Mouse (Mus musculus) forebrain, embryonic 14.5 days (tissue): ENCODE measurements around the gene Eps8l2. TPM values are rescaled to one million over a fixed set of nuclear protein-coding genes. Genes with fewer than 3 reads are reported as not detected.

Experiments used
- ATAC-seq: fragments of 200-750 bp; cut with Nextera tagmentation; 2 replicates; pipeline ENCODE4 v1.8.0; 2017; ENCODE audit warnings: mild to moderate bottlenecking, moderate library complexity
- DNase-seq: peaks from one replicate; pipeline ENCODE4 v3.0.0-alpha.2; 2015; ENCODE audit warnings: low spot score
- H3K27ac ChIP-seq: fragments of 300-500 bp; sonication (generic); 2 replicates; pipeline ENCODE4 v1.5.1; 2014; ENCODE audit warnings: low read depth, mild to moderate bottlenecking, control low read depth, low read length, moderate library complexity
- H3K27me3 ChIP-seq: fragments of 300-500 bp; sonication (generic); replicated peaks from 2 replicates; pipeline ENCODE4 v1.6.1; 2014; ENCODE audit warnings: low read length, control low read depth, mixed read lengths; ENCODE audit not compliant: control insufficient read depth, insufficient read depth
- H3K36me3 ChIP-seq: fragments of 300-500 bp; sonication (generic); 2 replicates; pipeline ENCODE4 v1.6.1; 2014; ENCODE audit warnings: low read length, control low read depth; ENCODE audit not compliant: control insufficient read depth, insufficient read depth
- H3K4me1 ChIP-seq: fragments of 300-500 bp; sonication (generic); 2 replicates; pipeline ENCODE4 v1.6.1; 2014; ENCODE audit warnings: antibody characterized with exemption, low read length, control low read depth; ENCODE audit not compliant: control insufficient read depth, insufficient read depth
- H3K4me2 ChIP-seq: fragments of 300-500 bp; sonication (generic); 2 replicates; pipeline ENCODE4 v1.6.1; 2014; ENCODE audit warnings: mild to moderate bottlenecking, control low read depth, low read length
- H3K4me3 ChIP-seq: fragments of 300-500 bp; sonication (generic); 2 replicates; pipeline ENCODE4 v1.5.1; 2014; ENCODE audit warnings: low read depth, low read length, control low read depth
- H3K9ac ChIP-seq: fragments of 300-500 bp; sonication (generic); 2 replicates; pipeline ENCODE4 v1.6.1; 2014; ENCODE audit warnings: mild to moderate bottlenecking, low read length, control low read depth, moderate library complexity
- H3K9me3 ChIP-seq: fragments of 300-500 bp; sonication (generic); replicated peaks from 2 replicates; pipeline ENCODE4 v1.6.1; 2016; ENCODE audit warnings: low read length, control low read depth, mixed read lengths; ENCODE audit not compliant: control insufficient read depth
- WGBS: fragments of 180-500 bp; shearing (Covaris S2); extraction: QIAGEN DNeasy Blood & Tissue Kit; methylation state at CpG from one replicate; pipeline ENCODE4 v1.1.7; 2014; 5-methylcytosine and 5-hydroxymethylcytosine counted together
- polyA plus RNA-seq: library from polyadenylated mRNA; unstranded; fragments of >200 nt; fragmentation: Nextera tagmentation; extraction: Ambion mirVana; gene quantifications from 2 replicates; pipeline ENCODE4 v1.2.1, GENCODE M21; 2014

Eps8l2 gene
- polyA plus RNA-seq, 1 experiment from 2014 or later: 0.67 TPM

- Histone ChIP-seq H3K4me3 (no peak overlapping the region), H3K9me3 (no peaks in the 10 kb centered on the region), H3K9ac (no peak overlapping the region), H3K36me3 (no peaks in the 10 kb centered on the region), H3K4me1 (no peaks in the 10 kb centered on the region), H3K27me3 (no peaks in the 10 kb centered on the region; the same call in 1 of the 2 replicates), H3K4me2 (no peak overlapping the region), H3K27ac (no peak overlapping the region)
- DNase-seq (peak; percentile 15), ATAC-seq (no peak)
- WGBS: 47% methylated on average over 12 of the region's 12 CpGs
Measured at GRCm38 (mm10) chr7:141355626-141356326, 17.1 kb downstream of the Eps8l2 start.

GRCm38 (mm10) chr7:141356971-141357370 is 18.3 kb downstream of the Eps8l2 start:
- ATAC-seq (no peak), DNase-seq (no peak)
- Histone ChIP-seq H3K36me3 (no peaks in the 10 kb centered on the region), H3K9me3 (no peaks in the 10 kb centered on the region), H3K27me3 (no peaks in the 10 kb centered on the region; the same call in 1 of the 2 replicates), H3K27ac (no peak overlapping the region), H3K4me3 (no peak overlapping the region), H3K4me2 (no peak overlapping the region), H3K4me1 (no peaks in the 10 kb centered on the region), H3K9ac (no peak overlapping the region)
- 80% methylated on average over 14 of the region's 14 CpGs for WGBS

- no peak for DNase-seq
- Histone ChIP-seq H3K9ac (no peak overlapping the region), H3K4me1 (no peaks in the 10 kb centered on the region), H3K27ac (no peak overlapping the region), H3K27me3 (no peaks in the 10 kb centered on the region; the same call in 1 of the 2 replicates), H3K36me3 (no peaks in the 10 kb centered on the region), H3K9me3 (no peaks in the 10 kb centered on the region), H3K4me3 (no peak overlapping the region), H3K4me2 (0 out of 2 replicates have a peak overlapping the region, but pooled peaks have one; percentile 3)
- 13% methylated on average over 24 of the region's 24 CpGs for WGBS
- no peak for ATAC-seq
Measured at GRCm38 (mm10) chr7:141361510-141361909, 22.8 kb downstream of the Eps8l2 start.

DNA sequence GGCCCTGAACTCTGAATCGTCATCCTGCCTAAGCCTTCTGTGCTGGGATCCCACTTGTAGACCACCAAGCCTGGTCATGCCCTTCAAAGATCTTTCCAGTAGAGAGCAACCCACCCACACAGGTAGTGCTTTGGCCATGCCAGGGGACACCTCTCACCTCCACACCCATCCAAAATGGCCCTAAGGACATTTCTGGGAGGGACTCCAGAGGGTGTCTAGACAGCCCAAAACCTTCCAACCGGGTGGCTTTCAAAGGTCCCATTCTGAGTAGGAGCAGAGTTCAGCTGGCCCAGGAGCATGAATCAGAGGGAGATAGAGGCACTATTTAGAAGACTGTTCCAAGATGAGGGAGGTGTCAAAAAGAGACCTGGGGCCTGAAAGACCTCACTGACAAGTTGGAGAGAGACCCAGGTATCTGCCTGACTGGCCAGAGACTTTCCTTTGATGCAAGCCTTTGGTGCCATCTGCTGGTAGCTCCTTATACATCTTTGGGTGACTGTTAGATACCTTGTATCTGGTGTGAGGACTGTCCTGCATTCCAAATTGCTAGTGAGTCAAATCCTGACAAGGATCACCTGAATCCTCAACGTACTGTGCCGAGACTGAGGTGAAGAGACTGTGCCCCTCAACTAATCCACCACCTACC is 24.5 kb downstream of the Eps8l2 start:
- DNase-seq (peak; percentile 86), ATAC-seq (peak; percentile 58; the same call in 1 of the 2 replicates)
- no peaks in the 10 kb centered on the region for H3K4me1 ChIP-seq
- H3K9ac ChIP-seq: no peak overlapping the region
- no peaks in the 10 kb centered on the region; the same call in 1 of the 2 replicates for H3K27me3 ChIP-seq
- H3K36me3 ChIP-seq: no peaks in the 10 kb centered on the region
- no peaks in the 10 kb centered on the region for H3K9me3 ChIP-seq
- WGBS: 59% methylated on average over 4 of the region's 4 CpGs
- no peak overlapping the region for H3K4me2 ChIP-seq
- H3K4me3 ChIP-seq: no peak overlapping the region
- H3K27ac ChIP-seq: no peak overlapping the region

- Histone ChIP-seq H3K9ac (no peak overlapping the region), H3K4me2 (no peak overlapping the region), H3K27me3 (no peaks in the 10 kb centered on the region; the same call in 1 of the 2 replicates), H3K9me3 (no peaks in the 10 kb centered on the region), H3K4me1 (no peaks in the 10 kb centered on the region), H3K4me3 (no peak overlapping the region), H3K27ac (no peak overlapping the region), H3K36me3 (no peaks in the 10 kb centered on the region)
- ATAC-seq (no peak), DNase-seq (no peak)
- WGBS: 80% methylated on average over 2 of the region's 2 CpGs
Measured at GRCm38 (mm10) chr7:141363752-141364125, 25.1 kb downstream of the Eps8l2 start.

DNA sequence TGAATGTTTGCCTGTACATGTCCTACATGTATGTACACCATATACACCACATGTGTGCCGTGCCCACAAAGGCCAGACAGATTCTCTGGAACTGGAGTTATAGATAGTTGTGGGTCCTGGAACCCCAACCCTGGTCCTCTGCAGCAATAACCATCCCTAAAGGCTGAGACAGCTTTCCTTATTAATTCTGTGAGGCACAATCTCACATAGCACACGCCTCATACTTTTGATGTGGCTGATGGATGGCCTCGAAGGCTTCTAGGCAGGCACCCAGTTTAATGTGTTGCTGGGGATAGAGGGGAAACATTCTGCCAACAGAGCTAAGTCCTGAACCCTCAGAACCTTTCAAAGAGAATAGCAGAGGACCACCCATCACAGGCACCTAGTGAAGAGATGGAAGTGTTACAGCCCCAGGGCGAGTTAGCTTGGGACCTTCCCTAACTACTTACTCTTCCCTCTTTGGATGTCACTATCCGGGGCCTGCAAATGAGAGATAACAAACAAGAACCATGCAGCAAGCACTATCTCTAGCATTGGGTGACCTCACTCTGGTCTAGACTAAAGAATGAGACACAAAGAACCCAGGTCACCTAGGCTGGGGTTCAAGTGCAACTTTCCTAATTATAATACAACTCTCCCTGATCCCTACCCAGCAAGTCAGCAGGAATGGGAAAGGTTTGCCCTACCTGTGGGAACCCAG is 25.8 kb downstream of the Eps8l2 start:
- H3K4me1 ChIP-seq: no peaks in the 10 kb centered on the region
- 79% methylated on average over 5 of the region's 5 CpGs for WGBS

GRCm38 (mm10) chr7:141365049-141365445 is 26.4 kb downstream of the Eps8l2 start:
- Histone ChIP-seq H3K9ac (no peak overlapping the region), H3K27me3 (no peaks in the 10 kb centered on the region; the same call in 1 of the 2 replicates), H3K4me2 (no peak overlapping the region), H3K4me3 (no peak overlapping the region), H3K27ac (no peak overlapping the region), H3K36me3 (no peaks in the 10 kb centered on the region), H3K9me3 (no peaks in the 10 kb centered on the region), H3K4me1 (no peaks in the 10 kb centered on the region)
- ATAC-seq: no peak
- WGBS: 72% methylated on average over 3 of the region's 3 CpGs
- DNase-seq: no peak

More for the DNA sequence above, 25.8 kb downstream of the Eps8l2 start:
- ATAC-seq (no peak), DNase-seq (no peak)
- H3K36me3 ChIP-seq: no peaks in the 10 kb centered on the region
- H3K27me3 ChIP-seq: no peaks in the 10 kb centered on the region; the same call in 1 of the 2 replicates
- H3K9ac ChIP-seq: no peak overlapping the region
- H3K9me3 ChIP-seq: no peaks in the 10 kb centered on the region
- no peak overlapping the region for H3K27ac ChIP-seq
- no peak overlapping the region for H3K4me2 ChIP-seq
- no peak overlapping the region for H3K4me3 ChIP-seq

DNA sequence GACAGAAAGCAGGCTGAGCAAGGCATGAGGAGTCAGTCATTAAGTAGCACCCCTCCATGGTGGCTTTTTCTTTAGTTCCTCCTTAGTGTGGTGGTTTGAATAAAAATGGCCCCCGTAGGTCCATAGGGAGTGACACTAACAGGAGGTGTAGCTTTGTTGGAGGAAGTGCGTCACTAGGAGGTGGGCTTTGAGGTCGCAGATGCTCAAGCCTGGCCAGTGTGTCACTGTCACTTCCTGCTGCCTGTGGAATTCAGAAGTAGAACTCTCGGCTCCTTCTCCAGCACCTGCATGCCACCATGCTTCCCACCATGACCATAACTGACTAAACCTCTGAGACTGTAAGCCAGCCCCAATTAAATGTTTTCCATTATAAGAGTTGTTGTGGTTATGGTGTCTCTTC is 28.7 kb downstream of the Eps8l2 start:
- H3K27me3 ChIP-seq: no peaks in the 10 kb centered on the region
- H3K4me2 ChIP-seq: no peak overlapping the region
- H3K36me3 ChIP-seq: no peaks in the 10 kb centered on the region
- H3K9ac ChIP-seq: no peak overlapping the region
- no peaks in the 10 kb centered on the region for H3K4me1 ChIP-seq
- ATAC-seq (no peak), DNase-seq (no peak)
- no peaks in the 10 kb centered on the region for H3K9me3 ChIP-seq
- H3K4me3 ChIP-seq: no peak overlapping the region
- WGBS: 86% methylated on average over 4 of the region's 4 CpGs
- no peak overlapping the region for H3K27ac ChIP-seq
